Mouse (Mus musculus): ENCODE data around the gene Senp6. TPM values are rescaled to one million over a fixed set of nuclear protein-coding genes. Genes with fewer than 3 reads are reported as not detected.
"Not testable (repeated sequence)": the region's sequence is repeated elsewhere in the genome, so short reads cannot be mapped to it uniquely, and the experiment has no call there.

Senp6 gene
- polyA plus RNA-seq, 1 experiment from 2014 or later, result 50.5 TPM

DNA sequence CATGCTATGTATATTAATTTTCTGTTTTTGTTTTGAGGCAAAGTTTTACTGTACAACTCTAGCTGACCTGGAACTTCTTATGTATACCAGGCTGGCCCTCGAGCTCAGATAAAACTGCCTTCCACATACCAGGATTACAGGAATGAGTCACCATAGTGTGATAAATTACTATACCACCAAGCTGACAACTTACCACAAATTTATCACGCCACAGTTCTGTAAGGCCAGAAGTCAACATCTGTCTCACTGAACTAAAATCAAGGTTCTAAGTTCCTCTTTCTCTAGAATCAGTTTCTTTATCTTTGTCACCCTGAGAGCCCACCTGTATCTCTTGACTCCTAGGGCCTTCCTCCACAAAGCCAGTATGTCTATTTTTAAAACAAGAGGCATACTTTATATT lies 9.0 kb upstream of the Senp6 start:
- Histone ChIP-seq H3K4me1 (no peaks in the 10 kb centered on the region), H3K4me3 (no peak overlapping the region), H3K36me3 (no peaks in the 10 kb centered on the region), H3K9me3 (replicated peaks) (no peaks in the 10 kb centered on the region), H3K27me3 (ENCODE audit: low read depth, poor library complexity, severe bottlenecking) (no peaks in the 10 kb centered on the region), H3K27ac (no peak overlapping the region)
- 77% methylated on average over 2 of the region's 2 CpGs for WGBS
- no peak for DNase-seq (ENCODE audit: low spot score)

DNA sequence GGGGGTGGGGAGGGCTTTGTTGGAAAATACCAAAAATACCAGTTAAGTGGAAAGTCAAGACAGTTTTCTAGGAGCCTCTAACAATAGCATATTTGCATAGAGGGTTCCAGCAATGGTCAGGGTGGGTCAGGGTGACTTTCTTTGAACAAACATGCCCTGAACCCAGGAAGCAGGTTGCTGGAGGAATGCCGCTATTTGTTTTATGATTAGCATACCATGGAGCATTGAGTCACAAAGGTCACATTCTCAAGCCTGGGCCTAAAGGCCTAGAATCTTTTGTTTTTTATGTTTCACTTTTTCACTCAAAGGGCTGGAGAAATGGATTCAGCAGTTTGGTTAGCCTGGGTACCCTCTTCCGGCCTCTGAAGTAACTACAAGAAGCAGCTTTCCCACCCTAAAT lies 1.2 kb upstream of the Senp6 start:
- H3K4me3 ChIP-seq; H3K27ac ChIP-seq; H3K4me1 ChIP-seq; DNase-seq (ENCODE audit: low spot score); H3K36me3 ChIP-seq; H3K9me3 ChIP-seq (replicated peaks); H3K27me3 ChIP-seq (ENCODE audit: low read depth, poor library complexity, severe bottlenecking): not testable (repeated sequence)
- 95% methylated on average over 2 of the region's 2 CpGs for WGBS

DNA sequence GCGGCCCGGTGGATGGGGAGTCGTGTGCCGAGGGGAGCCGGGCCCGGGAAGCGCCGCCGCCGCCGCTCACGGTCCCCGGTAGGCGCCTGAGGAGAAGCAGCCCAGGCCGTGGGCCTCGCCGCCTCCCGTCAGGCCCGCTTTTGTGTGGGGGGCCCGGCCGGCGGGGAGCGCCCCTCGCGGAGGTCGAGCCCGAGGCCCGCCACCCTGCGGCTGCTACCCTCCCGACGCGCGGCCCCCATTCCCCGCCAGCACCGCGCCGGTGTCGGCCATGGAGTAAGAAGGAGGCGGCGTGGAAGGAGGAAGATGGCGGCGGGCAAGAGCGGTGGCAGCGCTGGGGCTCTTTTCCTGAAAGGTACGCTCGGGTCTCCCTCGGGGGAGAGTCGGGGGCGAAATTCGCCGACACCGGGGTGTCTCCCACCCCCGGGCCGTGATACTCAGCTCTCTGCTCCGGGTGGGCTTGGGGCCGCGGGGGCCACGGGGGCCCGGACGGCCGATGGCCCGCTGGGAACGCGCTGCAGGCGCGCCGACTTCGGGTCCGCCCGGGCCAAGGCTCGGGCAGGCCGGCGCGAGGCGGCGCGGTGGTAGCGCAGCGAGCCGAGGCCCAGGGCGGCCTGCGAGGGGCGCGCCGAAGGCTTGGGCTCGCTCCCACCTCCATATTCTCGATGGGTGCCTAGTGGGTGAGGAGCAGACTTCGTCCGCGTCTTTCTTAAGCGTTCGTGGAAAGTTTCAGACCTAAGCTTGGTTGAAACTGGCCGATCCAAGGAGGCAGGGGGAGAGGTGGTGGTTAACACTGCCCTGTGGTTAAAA lies 721 bp downstream of the Senp6 start:
- peak; percentile 84 for DNase-seq (ENCODE audit: low spot score)
- H3K27me3 ChIP-seq (ENCODE audit: low read depth, poor library complexity, severe bottlenecking), result no peaks in the 10 kb centered on the region
- no peaks in the 10 kb centered on the region for H3K36me3 ChIP-seq
- 0 out of 2 replicates have a peak, but pooled peaks cover 6% of the 10 kb centered on the region for H3K4me1 ChIP-seq
- peak overlapping the region; percentile 100 for H3K27ac ChIP-seq
- H3K9me3 ChIP-seq (replicated peaks), result no peaks in the 10 kb centered on the region
- under 1% methylated on average over 86 of the region's 93 CpGs for WGBS
- H3K4me3 ChIP-seq, result peak overlapping the region; percentile 96

DNA sequence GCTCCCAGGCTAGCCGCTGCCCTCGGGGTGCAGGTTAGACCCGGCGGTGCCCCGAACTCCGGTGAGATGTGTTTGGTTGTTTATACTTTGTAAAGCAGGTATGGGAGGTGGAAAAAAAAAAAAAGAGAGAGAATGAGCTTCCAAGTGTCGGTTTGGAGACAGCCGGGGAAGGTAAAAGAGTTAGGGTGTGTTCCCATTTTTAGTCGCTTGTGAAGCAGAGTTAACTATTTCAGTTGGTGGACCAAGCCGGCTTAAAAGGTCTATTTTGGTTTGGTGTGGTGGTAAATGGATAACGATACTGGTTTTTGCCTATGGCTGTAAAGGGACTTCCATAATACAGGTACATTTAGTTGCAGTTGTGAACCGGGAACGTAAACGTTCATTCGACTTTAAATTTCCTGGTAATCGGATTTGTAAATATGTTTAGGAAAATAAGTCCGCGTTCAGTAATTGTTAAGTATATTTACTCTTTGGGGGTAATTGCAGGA lies 1.4 kb downstream of the Senp6 start:
- Histone ChIP-seq H3K27me3 (ENCODE audit: low read depth, poor library complexity, severe bottlenecking) (no peaks in the 10 kb centered on the region), H3K4me3 (peak overlapping the region; percentile 96), H3K27ac (peak overlapping the region; percentile 100), H3K4me1 (0 out of 2 replicates have a peak, but pooled peaks cover 6% of the 10 kb centered on the region), H3K36me3 (no peaks in the 10 kb centered on the region), H3K9me3 (replicated peaks) (no peaks in the 10 kb centered on the region)
- DNase-seq (ENCODE audit: low spot score), result no peak
- WGBS, result 1% methylated on average over 18 of the region's 18 CpGs

GRCm38 (mm10) chr9:80068735-80069315 lies 2.1 kb downstream of the Senp6 start:
- Histone ChIP-seq H3K27me3 (ENCODE audit: low read depth, poor library complexity, severe bottlenecking) (no peaks in the 10 kb centered on the region), H3K4me1 (0 out of 2 replicates have a peak, but pooled peaks cover 6% of the 10 kb centered on the region), H3K36me3 (no peaks in the 10 kb centered on the region), H3K27ac (0 out of 2 replicates have a peak overlapping the region, but pooled peaks have one; percentile 30), H3K9me3 (replicated peaks) (no peaks in the 10 kb centered on the region), H3K4me3 (peak overlapping the region; percentile 96)
- 64% methylated on average over 11 of the region's 11 CpGs for whole genome bisulfite sequencing
- no peak for DNase-seq (ENCODE audit: low spot score)

DNA sequence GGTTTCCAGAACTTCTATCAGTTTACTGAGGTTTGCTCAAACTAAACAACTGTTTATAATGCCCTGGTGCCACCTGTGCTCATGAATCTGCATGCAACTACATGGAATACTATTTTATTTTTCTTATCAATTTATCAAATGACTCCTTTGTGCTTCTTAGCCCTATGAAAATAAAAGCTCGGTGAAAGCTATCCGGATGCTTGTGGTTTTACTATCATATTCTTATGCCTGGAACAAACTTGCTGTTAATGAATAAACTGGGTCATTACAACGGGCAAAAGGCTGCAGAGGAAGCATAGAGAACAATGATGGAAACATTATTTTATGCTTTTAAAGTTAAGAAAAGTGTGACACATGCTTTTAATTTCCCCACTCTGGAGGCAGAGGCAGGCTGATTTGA lies 3.3 kb downstream of the Senp6 start:
- Histone ChIP-seq H3K27ac (no peak overlapping the region), H3K36me3 (no peaks in the 10 kb centered on the region), H3K27me3 (ENCODE audit: low read depth, poor library complexity, severe bottlenecking) (no peaks in the 10 kb centered on the region), H3K4me3 (no peak overlapping the region), H3K9me3 (replicated peaks) (no peaks in the 10 kb centered on the region), H3K4me1 (0 out of 2 replicates have a peak, but pooled peaks cover 6% of the 10 kb centered on the region)
- no peak for DNase-seq (ENCODE audit: low spot score)
- 94% methylated on average over 3 of the region's 3 CpGs for WGBS

DNA sequence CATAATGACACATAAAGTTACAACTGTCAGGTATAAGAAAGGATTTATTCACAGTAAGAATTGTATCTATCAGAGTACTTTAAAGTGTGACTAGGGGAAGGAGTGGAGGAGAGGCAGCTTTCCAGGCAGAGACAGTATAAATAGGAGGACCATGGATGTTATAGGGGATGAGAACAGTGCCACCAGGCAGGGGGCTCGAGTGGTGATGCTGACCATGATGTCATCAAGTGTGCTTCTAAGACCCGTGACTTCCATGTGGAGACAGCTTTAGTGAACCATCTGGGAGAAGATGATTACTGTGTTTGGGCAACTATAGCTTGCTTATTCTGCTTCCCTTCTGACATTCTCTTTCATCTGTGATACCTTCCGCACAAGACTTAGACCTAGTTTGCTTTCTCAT lies 4.9 kb downstream of the Senp6 start:
- H3K4me3 ChIP-seq, result no peak overlapping the region
- no peak overlapping the region for H3K27ac ChIP-seq
- H3K4me1 ChIP-seq, result 0 out of 2 replicates have a peak, but pooled peaks cover 6% of the 10 kb centered on the region
- no peak for DNase-seq (ENCODE audit: low spot score)
- H3K36me3 ChIP-seq, result no peaks in the 10 kb centered on the region
- 70% methylated on average over 3 of the region's 3 CpGs for WGBS
- no peaks in the 10 kb centered on the region for H3K27me3 ChIP-seq (ENCODE audit: low read depth, poor library complexity, severe bottlenecking)
- H3K9me3 ChIP-seq (replicated peaks), result no peaks in the 10 kb centered on the region

- 0 out of 2 replicates have a peak, but pooled peaks cover 4% of the 10 kb centered on the region for H3K4me1 ChIP-seq
- DNase-seq (ENCODE audit: low spot score), result no peak
- H3K4me3 ChIP-seq, result no peak overlapping the region
- H3K9me3 ChIP-seq (replicated peaks), result no peaks in the 10 kb centered on the region
- no peaks in the 10 kb centered on the region for H3K27me3 ChIP-seq (ENCODE audit: low read depth, poor library complexity, severe bottlenecking)
- WGBS, result 83% methylated on average over 1 of the region's 1 CpGs
- peaks cover 1% of the 10 kb centered on the region; the same call in 1 of the 2 replicates for H3K36me3 ChIP-seq
- no peak overlapping the region for H3K27ac ChIP-seq
These were observed 7.4 kb downstream of the Senp6 start for GRCm38 (mm10) chr9:80074067-80074466.

DNA sequence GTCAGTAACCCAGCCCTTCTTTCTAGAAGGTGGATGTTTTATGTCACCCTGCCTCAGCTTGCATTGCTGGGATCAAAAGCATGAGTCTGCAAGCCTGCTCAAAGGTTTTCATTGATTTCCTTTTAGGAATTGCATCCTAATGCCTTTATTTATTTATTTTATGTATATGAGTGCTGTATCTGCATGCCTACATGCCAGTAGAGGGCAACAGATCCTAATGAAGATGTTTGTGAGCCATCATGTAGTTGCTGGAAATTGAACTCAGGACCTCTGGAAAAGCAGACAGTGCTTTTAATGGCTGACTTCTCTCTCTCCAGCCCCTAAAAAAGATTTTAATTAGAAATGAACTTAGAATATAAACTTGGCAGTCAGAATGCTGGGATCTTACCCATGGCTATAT lies 8.2 kb downstream of the Senp6 start:
- Histone ChIP-seq H3K4me1 (0 out of 2 replicates have a peak, but pooled peaks cover 3% of the 10 kb centered on the region), H3K27ac (no peak overlapping the region), H3K36me3 (peaks cover 10% of the 10 kb centered on the region), H3K9me3 (replicated peaks) (no peaks in the 10 kb centered on the region), H3K27me3 (ENCODE audit: low read depth, poor library complexity, severe bottlenecking) (no peaks in the 10 kb centered on the region), H3K4me3 (no peak overlapping the region)
- no peak for DNase-seq (ENCODE audit: low spot score)

GRCm38 (mm10) chr9:80080941-80081340 lies 14.2 kb downstream of the Senp6 start:
- 93% methylated on average over 1 of the region's 1 CpGs for WGBS
- no peak for DNase-seq (ENCODE audit: low spot score)
- H3K27me3 ChIP-seq (ENCODE audit: low read depth, poor library complexity, severe bottlenecking), result no peaks in the 10 kb centered on the region
- peaks cover 20% of the 10 kb centered on the region for H3K36me3 ChIP-seq
- H3K9me3 ChIP-seq (replicated peaks), result no peaks in the 10 kb centered on the region
- H3K4me1 ChIP-seq, result 0 out of 2 replicates have a peak, but pooled peaks cover 5% of the 10 kb centered on the region
- H3K27ac ChIP-seq, result no peak overlapping the region
- no peak overlapping the region for H3K4me3 ChIP-seq

GRCm38 (mm10) chr9:80084429-80085092 lies 17.9 kb downstream of the Senp6 start:
- 86% methylated on average over 10 of the region's 10 CpGs for WGBS
- DNase-seq (ENCODE audit: low spot score), result no peak
- H3K27me3 ChIP-seq (ENCODE audit: low read depth, poor library complexity, severe bottlenecking), result no peaks in the 10 kb centered on the region
- H3K4me3 ChIP-seq, result no peak overlapping the region
- no peak overlapping the region for H3K27ac ChIP-seq
- H3K9me3 ChIP-seq (replicated peaks), result no peaks in the 10 kb centered on the region
- H3K36me3 ChIP-seq, result peaks cover 13% of the 10 kb centered on the region
- H3K4me1 ChIP-seq, result 0 out of 2 replicates have a peak, but pooled peaks cover 5% of the 10 kb centered on the region

- Histone ChIP-seq H3K27ac (no peak overlapping the region), H3K4me3 (no peak overlapping the region), H3K9me3 (replicated peaks) (no peaks in the 10 kb centered on the region), H3K27me3 (ENCODE audit: low read depth, poor library complexity, severe bottlenecking) (no peaks in the 10 kb centered on the region), H3K36me3 (0 out of 2 replicates have a peak, but pooled peaks cover 12% of the 10 kb centered on the region), H3K4me1 (0 out of 2 replicates have a peak, but pooled peaks cover 5% of the 10 kb centered on the region)
- no peak for DNase-seq (ENCODE audit: low spot score)
- 78% methylated on average over 2 of the region's 2 CpGs for WGBS
These were observed 19.0 kb downstream of the Senp6 start for GRCm38 (mm10) chr9:80085665-80086064.

Data from limb, embryonic 10.5 days (tissue).